Mouse (Mus musculus) CH12.LX (cell line): ENCODE measurements at regions not wholly inside any gene's neighbourhood (a gene's known extent, or its start where the extent isn't known, plus 50 kb on each side); places are given as distances from the start of the nearest gene placed in this dataset.

Experiments used
- CHD1 ChIP-seq: IDR thresholded peaks from 2 replicates; pipeline ENCODE4 v1.6.1; 2012; ENCODE audit warnings: low read depth, low read length, improper control_type of control experiment, inconsistent platforms
- CHD2 ChIP-seq: IDR thresholded peaks from 2 replicates; pipeline ENCODE4 v1.6.1; 2011; ENCODE audit warnings: low read length, improper control_type of control experiment
- GABPA ChIP-seq: IDR thresholded peaks from 2 replicates; pipeline ENCODE4 v1.6.1; 2012; ENCODE audit warnings: low read depth, low read length, improper control_type of control experiment, inconsistent platforms; ENCODE audit not compliant: insufficient replicate concordance
- MAX ChIP-seq: IDR thresholded peaks from 2 replicates; pipeline ENCODE4 v1.6.1; 2011; ENCODE audit warnings: low read length, improper control_type of control experiment
- POLR2A ChIP-seq: IDR thresholded peaks from 2 replicates; pipeline ENCODE4 v1.6.1; 2011; ENCODE audit warnings: low read depth, mild to moderate bottlenecking, improper control_type of control experiment, low read length
- RAD21 ChIP-seq: IDR thresholded peaks from 2 replicates; pipeline ENCODE4 v1.6.1; 2011; ENCODE audit warnings: low read depth, mild to moderate bottlenecking, low read length, improper control_type of control experiment, moderate library complexity

GRCm38 (mm10) chr10:70733478-70733877 lies 77.7 kb upstream of the Phyhipl start:
- TF ChIP-seq GABPA (no peak), RAD21 (no peak), CHD2 (no peak), MAX (no peak), CHD1 (no peak), POLR2A (no peak)
